9 mouse cellular contexts compared by ENCODE assay signal in the genomic region with DNA sequence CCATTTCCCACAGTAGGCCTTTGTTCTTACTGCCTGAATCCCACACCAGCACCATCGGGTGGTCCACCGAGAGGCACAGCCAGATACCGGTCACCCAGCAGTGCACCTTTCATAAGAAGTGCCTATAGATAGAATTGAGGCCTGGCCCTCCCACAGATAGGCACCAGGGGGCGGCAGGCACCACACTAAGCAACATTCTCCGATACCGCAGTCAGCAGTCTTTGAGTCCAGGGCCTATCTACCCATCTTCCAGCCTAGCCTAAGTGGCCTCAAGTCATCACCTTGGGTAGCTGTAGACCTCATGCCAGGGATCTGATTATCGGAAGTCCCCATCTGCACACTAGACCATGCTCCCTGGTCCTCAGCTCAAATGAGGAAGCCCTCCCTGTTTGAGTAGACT. TPM values are rescaled to one million over a fixed set of nuclear protein-coding genes. Genes with fewer than 3 reads are reported as not detected.
DNase-seq lines count a peak whose midpoint lies in the region; ATAC-seq and TF ChIP-seq lines count a peak whose summit lies in the region.
"Had no signal": no experiment of that assay in that cellular context is flagged by ENCODE, and none has a peak within 500 bp of the region (broad histone marks: within the 10 kb centered on the region; RNA-seq: fewer than 3 reads in every experiment).

No protein-coding gene starts in this region.

- no peak overlapping the region for H3K27ac ChIP-seq in olfactory bulb, adult 2 months (ENCODE audit: insufficient read depth, low read depth, low read length)
- H3K27ac ChIP-seq: embryonic facial prominence, embryonic 15.5 days had no signal

- 30% methylated on average over 7 of the region's 7 CpGs for WGBS in lung, adult 2 months
- 27% methylated on average over 7 of the region's 7 CpGs for WGBS in olfactory bulb, adult 2 months

- peak; percentile 59 for ATAC-seq in G1E (ENCODE audit: extremely low read depth, insufficient number of reproducible peaks, low FRiP score, poor library complexity, severe bottlenecking)

- TF ChIP-seq CTCF in G1E (IDR thresholded peaks at IDR 0.05; ENCODE audit: low read depth, low read length), result peak; percentile 33; the same call in 1 of the 2 replicates
- TF ChIP-seq CTCF in lung, adult 2 months (IDR thresholded peaks at IDR 0.05; ENCODE audit: insufficient read depth, low read length), result peak; percentile 65
- TF ChIP-seq CTCF in olfactory bulb, adult 2 months (IDR thresholded peaks at IDR 0.05; ENCODE audit: insufficient read depth, low read depth, low read length), result peak; percentile 65; the same call in 1 of the 2 replicates

- H3K36me3 ChIP-seq in G1E (replicated peaks), result peaks cover 75% of the 10 kb centered on the region

- TF ChIP-seq POLR2A in lung, adult 2 months (IDR thresholded peaks at IDR 0.05; ENCODE audit: borderline replicate concordance, extremely low read depth, low read depth, low read length), result no peak
- TF ChIP-seq POLR2A in olfactory bulb, adult 2 months (IDR thresholded peaks at IDR 0.05; ENCODE audit: insufficient read depth, low read depth, low read length), result no peak

- H3K4me1 ChIP-seq in G1E (ENCODE audit: insufficient read depth, low read depth, low read length), result peaks cover 81% of the 10 kb centered on the region
- H3K4me1 ChIP-seq in lung, adult 2 months (ENCODE audit: control insufficient read depth, insufficient read depth, low read length), result peaks cover 3% of the 10 kb centered on the region; the same call in 1 of the 2 replicates
- H3K4me1 ChIP-seq in olfactory bulb, adult 2 months (ENCODE audit: control insufficient read depth, insufficient read depth, low read length), result peaks cover 19% of the 10 kb centered on the region

- DNase-seq in A20 (ENCODE audit: low read depth, low spot score), result peak; percentile 37
- peak; percentile 64 for DNase-seq in G1E (ENCODE audit: low spot score)
- DNase-seq in embryo, embryonic 10 days (ENCODE audit: low spot score), result peak; percentile 82
- DNase-seq in heart, postnatal 4 days, result peak; percentile 69
- peak; percentile 77 for DNase-seq in layer of hippocampus, adult 9-11 months
- peak; percentile 36 for DNase-seq in lung, adult 2 months
- no peak for DNase-seq in ovary, postnatal 10 days (ENCODE audit: low spot score)

- H3K4me3 ChIP-seq in G1E (ENCODE audit: low read depth, low read length), result no peak overlapping the region; the same call in 1 of the 2 replicates
- no peak overlapping the region for H3K4me3 ChIP-seq in lung, adult 2 months (replicated peaks; ENCODE audit: extremely low read depth, low read depth, low read length)
- no peak overlapping the region for H3K4me3 ChIP-seq in olfactory bulb, adult 2 months (ENCODE audit: insufficient read depth, low read depth, low read length)
- H3K4me3 ChIP-seq: embryonic facial prominence, embryonic 15.5 days had no signal

- peaks cover 2% of the 10 kb centered on the region; the same call in 1 of the 2 replicates for H3K27me3 ChIP-seq in G1E (ENCODE audit: insufficient read depth, low read length)

- H3K9me3 ChIP-seq in G1E (replicated peaks), result no peaks in the 10 kb centered on the region
- H3K9me3 ChIP-seq: embryonic facial prominence, embryonic 15.5 days had no signal

RNA-seq across cellular contexts. Expression of a gene that starts 17.6 kb away (rescaled TPM):
- 33.4 and 39.3 TPM in 2 replicates for total RNA-seq in G1E (2014; fragmentation: Nextera tagmentation)
- total RNA-seq in G1E (2017), result 41.6 and 45.2 TPM in 2 replicates
- polyA plus RNA-seq in G1E (2012), result 30.0 and 34.2 TPM in 2 replicates
- total RNA-seq in heart, postnatal 4 days (2021), result 10 to 100 TPM; 34.9 to 37.5 TPM
- polyA plus RNA-seq in lung, adult 2 months (2012; rRNA removed), result 35.0 and 49.1 TPM in 2 replicates
- not detected in 2 replicates for polyA plus RNA-seq in olfactory bulb, adult 2 months (2012; ENCODE audit: insufficient read depth, insufficient read length, low replicate concordance, missing spikeins)

RNA-seq across cellular contexts. Expression of a gene that starts 20.8 kb away (rescaled TPM):
- not detected in 2 replicates for total RNA-seq in G1E (2014; fragmentation: Nextera tagmentation)
- not detected in 2 replicates for total RNA-seq in G1E (2017)
- polyA plus RNA-seq in G1E (2012), result not detected in 2 replicates
- total RNA-seq in heart, postnatal 4 days (2021), result not detected
- 0.09 TPM in 1 of 2 replicates, not detected in the other for polyA plus RNA-seq in lung, adult 2 months (2012; rRNA removed)
- not detected in 2 replicates for polyA plus RNA-seq in olfactory bulb, adult 2 months (2012; ENCODE audit: insufficient read depth, insufficient read length, low replicate concordance, missing spikeins)

RNA-seq across cellular contexts. Expression of a gene that starts 53.2 kb away (rescaled TPM):
- total RNA-seq in G1E (2014; fragmentation: Nextera tagmentation) (45.1 and 131 TPM in 2 replicates), G1E (2017) (23.9 and 27.7 TPM in 2 replicates)
- 3.5 and 7.2 TPM in 2 replicates for polyA plus RNA-seq in G1E (2012)
- total RNA-seq in heart, postnatal 4 days (2021), result 1 to 10 TPM; 2.7 to 3.7 TPM
- 51.1 and 56.8 TPM in 2 replicates for polyA plus RNA-seq in lung, adult 2 months (2012; rRNA removed)
- polyA plus RNA-seq in olfactory bulb, adult 2 months (2012; ENCODE audit: insufficient read depth, insufficient read length, low replicate concordance, missing spikeins), result not detected in 2 replicates

Comparison
In these comparisons a context has a peak if more than half of its experiments do, and no peak if none do; other contexts are left out.
1. RNA of a gene that starts 17.6 kb away (polyA plus RNA-seq): 35.0 to 49.1 TPM in lung, adult 2 months and 30.0 to 34.2 TPM in G1E; not detected in olfactory bulb, adult 2 months; every median in the first group is over 10 times any median in the second.
2. Peak in every context shown above with its lines, with median percentiles within 50 percentile points of each other: CTCF ChIP-seq.